Mouse (Mus musculus) cerebellum, adult 2 months (tissue): ENCODE measurements around the gene Arid1b. TPM values are rescaled to one million over a fixed set of nuclear protein-coding genes. Genes with fewer than 3 reads are reported as not detected.

Experiments used
- DNase-seq, 2 experiments: peaks; one replicate each; pipeline ENCODE4 v3.0.0; 2021
- H3K27ac ChIP-seq: fragments of 200-500 bp; 2 replicates; pipeline ENCODE4 v1.5.1; 2012; ENCODE audit warnings: low read length, control low read depth, inconsistent platforms; ENCODE audit not compliant: insufficient read depth
- H3K27me3 ChIP-seq: fragments of 200-500 bp; 2 replicates; pipeline ENCODE4 v1.6.1; 2012; ENCODE audit warnings: inconsistent platforms, mild to moderate bottlenecking, low read length, moderate library complexity; ENCODE audit not compliant: control insufficient read depth, insufficient read depth
- H3K4me1 ChIP-seq: fragments of 200-500 bp; 2 replicates; pipeline ENCODE4 v1.6.1; 2011; ENCODE audit warnings: low read length; ENCODE audit not compliant: control insufficient read depth, insufficient read depth
- H3K4me3 ChIP-seq: fragments of 200-500 bp; replicated peaks from 2 replicates; pipeline ENCODE3; 2011; ENCODE audit warnings: mild to moderate bottlenecking, low read depth, low read length, control low read depth; ENCODE audit not compliant: insufficient read depth
- CTCF ChIP-seq: fragments of 200-500 bp; IDR thresholded peaks from 2 replicates; pipeline ENCODE4 v1.5.1; 2011; ENCODE audit warnings: low read depth, mild to moderate bottlenecking, control low read depth, low read length, moderate library complexity, borderline replicate concordance; ENCODE audit not compliant: insufficient read depth
- POLR2A ChIP-seq: fragments of 200-500 bp; IDR thresholded peaks from 2 replicates; pipeline ENCODE4 v1.6.1; 2011; ENCODE audit warnings: low read length, control low read depth, borderline replicate concordance; ENCODE audit not compliant: insufficient read depth
- WGBS: fragments of 180-500 bp; shearing (Covaris S2); methylation state at CpG from one replicate; pipeline ENCODE4 v1.1.7; 2018; 5-methylcytosine and 5-hydroxymethylcytosine counted together
- polyA plus RNA-seq: library from polyadenylated mRNA; depleted of rRNA; stranded (reverse); fragments of >200 nt; gene quantifications from 2 replicates; pipeline ENCODE4 v1.2.3, GENCODE M21; 2012

Arid1b gene
- polyA plus RNA-seq, 1 experiment, result 25.6 TPM

DNA sequence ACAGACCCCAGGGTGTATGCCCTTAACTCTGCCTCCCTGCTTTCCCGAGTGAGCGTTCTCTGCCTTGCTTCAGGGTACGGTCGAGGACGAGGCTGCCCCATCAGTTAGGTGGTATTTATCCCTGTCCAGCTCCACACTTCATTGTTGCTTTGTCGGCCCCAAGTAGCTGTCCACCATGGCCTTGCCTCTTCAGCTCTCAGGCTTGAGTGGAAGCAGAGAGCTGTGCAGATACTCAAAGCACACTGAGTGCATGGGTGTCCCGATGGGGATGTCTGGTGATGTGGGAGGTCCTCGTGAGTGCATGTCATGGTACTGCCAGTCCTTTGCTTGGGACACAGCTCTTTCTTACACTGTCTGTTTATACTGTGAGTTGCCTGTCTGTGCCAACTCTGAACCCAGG is 10.1 kb downstream of the Arid1b start:
- Histone ChIP-seq H3K27ac (no peak overlapping the region), H3K4me3 (no peak overlapping the region), H3K4me1 (peaks cover 54% of the 10 kb centered on the region), H3K27me3 (no peaks in the 10 kb centered on the region)
- 48% methylated on average over 8 of the region's 8 CpGs for WGBS
- DNase-seq, result no peak
- no peak for TF ChIP-seq POLR2A
- no peak for TF ChIP-seq CTCF

DNA sequence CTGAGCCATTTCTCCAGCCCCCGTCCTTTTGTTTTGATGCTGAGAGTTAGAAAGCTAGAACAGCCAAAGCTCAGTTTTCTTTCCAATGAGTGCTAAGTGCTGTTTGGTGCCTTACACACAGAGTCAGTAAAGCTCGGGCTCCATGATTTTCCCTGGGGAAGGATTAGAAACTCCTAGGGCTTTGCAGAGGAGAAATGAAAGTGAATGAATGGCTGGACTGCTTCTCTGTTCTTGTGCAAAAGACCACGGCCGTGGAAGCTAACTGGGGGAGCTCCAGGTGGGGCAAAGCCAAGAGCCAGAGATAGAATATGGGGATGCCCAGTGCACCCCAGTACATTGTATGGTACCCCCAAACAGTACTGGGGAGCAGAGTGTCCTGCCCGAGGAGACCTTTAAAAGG is 10.6 kb downstream of the Arid1b start:
- Histone ChIP-seq H3K4me3 (no peak overlapping the region), H3K27ac (no peak overlapping the region), H3K27me3 (no peaks in the 10 kb centered on the region), H3K4me1 (peaks cover 57% of the 10 kb centered on the region)
- TF ChIP-seq POLR2A (no peak), CTCF (no peak)
- DNase-seq, result no peak
- WGBS, result 46% methylated on average over 5 of the region's 5 CpGs

DNA sequence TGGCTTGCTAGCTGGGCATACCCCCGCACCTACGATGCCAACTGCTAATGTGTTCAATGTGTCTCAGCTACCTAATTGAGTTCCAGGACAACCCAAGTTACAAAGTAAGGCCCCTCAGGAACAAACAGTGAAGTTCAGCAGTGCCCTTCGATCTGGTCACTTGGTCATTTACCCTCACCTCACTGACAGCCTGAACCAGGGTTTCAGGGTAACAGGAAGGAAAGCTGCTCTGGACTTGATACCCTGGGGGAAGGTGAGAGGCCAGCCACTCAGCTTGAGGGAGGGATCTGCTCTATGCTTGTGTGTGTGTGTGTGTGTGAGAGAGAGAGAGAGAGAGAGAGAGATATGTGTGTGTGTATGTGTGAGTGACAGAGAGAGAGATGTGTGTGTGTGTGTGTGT is 11.2 kb downstream of the Arid1b start:
- H3K4me1 ChIP-seq, result peaks cover 60% of the 10 kb centered on the region
- H3K27ac ChIP-seq, result no peak overlapping the region
- no peak overlapping the region for H3K4me3 ChIP-seq
- TF ChIP-seq CTCF (no peak), POLR2A (no peak)
- no peaks in the 10 kb centered on the region for H3K27me3 ChIP-seq
- WGBS, result 63% methylated on average over 3 of the region's 3 CpGs
- no peak for DNase-seq

DNA sequence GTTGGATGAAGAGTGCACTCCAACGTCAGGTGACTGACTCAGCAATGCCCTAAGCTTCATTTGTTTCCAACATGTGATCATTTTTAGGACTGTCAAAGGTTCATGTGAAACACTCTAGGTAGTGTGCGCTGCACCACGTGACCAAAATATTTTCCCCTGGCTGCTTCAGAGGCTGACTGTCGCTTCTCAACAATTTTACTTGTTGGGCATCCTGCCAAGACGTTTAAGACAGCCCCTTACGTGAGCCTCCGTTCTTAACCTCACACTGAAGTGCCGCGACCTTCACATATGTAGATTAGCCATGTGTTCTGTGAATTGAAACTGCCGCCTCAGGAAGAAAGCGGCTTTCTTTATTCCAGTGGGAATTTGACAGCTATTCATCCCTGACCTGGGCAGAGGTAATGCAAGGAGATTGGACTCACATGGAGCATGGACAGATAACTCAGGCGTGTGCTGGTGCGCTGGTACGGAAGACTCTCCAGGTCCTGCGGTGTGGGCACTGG is 13.1 kb downstream of the Arid1b start:
- Histone ChIP-seq H3K4me3 (no peak overlapping the region), H3K4me1 (peaks cover 59% of the 10 kb centered on the region), H3K27ac (no peak overlapping the region)

DNA sequence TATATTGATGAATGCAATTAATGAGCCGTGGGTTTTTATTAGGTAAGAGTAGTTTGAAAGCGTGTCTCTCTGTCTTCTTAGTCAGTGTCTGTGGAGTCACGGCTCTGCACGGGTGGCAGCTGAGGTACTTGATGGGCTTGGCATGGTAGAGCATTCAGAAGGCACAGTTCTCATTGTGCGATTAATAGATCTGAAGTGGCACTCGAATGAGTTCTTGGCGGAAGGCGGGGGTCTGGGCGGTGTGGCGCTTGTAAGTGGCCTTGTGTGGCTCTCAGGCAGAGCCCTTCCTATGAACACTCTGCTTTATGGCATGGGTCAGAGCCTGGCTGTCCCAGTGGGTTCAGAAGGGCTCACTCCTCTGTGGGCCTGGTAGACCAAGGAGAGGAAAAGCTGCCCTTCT is 14.1 kb downstream of the Arid1b start:
- Histone ChIP-seq H3K27ac (no peak overlapping the region; the same call in 1 of the 2 replicates), H3K27me3 (no peaks in the 10 kb centered on the region), H3K4me1 (peaks cover 60% of the 10 kb centered on the region), H3K4me3 (no peak overlapping the region)
- TF ChIP-seq CTCF (no peak), POLR2A (no peak)
- 25% methylated on average over 10 of the region's 10 CpGs for WGBS
- DNase-seq, result no peak

More for the DNA sequence above, 13.1 kb downstream of the Arid1b start:
- no peaks in the 10 kb centered on the region for H3K27me3 ChIP-seq
- TF ChIP-seq CTCF (no peak), POLR2A (no peak)
- 15% methylated on average over 15 of the region's 15 CpGs for WGBS
- DNase-seq, result peak in 1 of 2 experiments; percentile 39

DNA sequence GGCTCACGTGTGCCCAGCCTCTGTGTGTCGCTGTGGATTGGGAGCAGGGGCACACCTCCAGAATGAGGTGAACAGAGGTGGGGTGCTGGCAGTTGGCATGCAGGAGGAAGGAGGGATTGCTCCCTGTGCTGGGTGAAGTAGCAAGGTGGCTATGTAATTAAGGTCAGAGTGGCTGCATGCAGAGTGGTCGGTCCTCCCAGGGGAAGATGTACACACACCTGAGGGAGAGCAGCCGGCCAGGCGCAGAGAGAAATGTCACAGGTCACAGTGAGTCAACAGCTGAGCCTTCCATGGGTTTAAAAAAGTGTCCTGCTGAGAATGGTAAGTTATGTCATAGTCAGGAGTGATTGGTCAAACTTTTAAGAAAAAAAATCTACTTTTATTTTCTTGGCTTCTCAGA is 14.6 kb downstream of the Arid1b start:
- no peaks in the 10 kb centered on the region for H3K27me3 ChIP-seq
- 49% methylated on average over 5 of the region's 5 CpGs for WGBS
- no peak overlapping the region for H3K4me3 ChIP-seq
- no peak for DNase-seq
- H3K27ac ChIP-seq, result no peak overlapping the region
- TF ChIP-seq POLR2A (no peak), CTCF (no peak)
- H3K4me1 ChIP-seq, result peaks cover 59% of the 10 kb centered on the region

DNA sequence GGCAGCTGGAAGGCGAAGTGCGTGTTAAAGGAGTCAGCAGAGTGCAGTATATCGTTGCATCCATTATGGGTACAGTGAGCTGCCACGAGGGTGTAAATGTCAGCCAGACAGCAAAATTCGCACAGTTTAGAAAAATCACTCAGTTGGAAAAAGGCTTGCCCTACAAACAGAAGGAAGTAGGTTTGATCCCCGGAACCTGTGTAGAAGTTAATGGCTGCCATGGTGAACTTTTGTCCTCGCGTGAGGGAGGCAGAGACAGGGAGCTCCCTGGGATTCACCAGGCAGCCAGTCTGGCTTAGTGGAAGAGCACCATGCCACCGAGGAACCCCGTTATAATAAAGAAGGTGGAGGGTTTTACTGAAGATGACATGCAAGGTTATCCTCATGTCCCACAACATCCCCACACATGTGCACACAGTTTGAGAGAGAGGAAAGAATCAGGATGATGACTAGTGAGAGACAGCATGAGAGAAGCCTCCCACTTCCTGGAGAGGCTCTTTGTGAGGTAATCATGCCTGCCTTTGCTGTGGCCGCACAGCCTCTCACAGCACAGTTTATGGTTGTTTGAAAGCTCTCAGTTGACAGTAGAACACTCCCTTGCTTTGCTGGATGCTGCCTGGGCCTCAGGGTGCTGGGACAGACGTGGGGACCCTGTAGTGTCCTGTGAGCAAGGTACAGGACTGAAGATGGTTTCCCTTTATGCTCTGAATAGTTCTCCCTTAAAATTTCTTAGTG is 15.6 kb downstream of the Arid1b start:
- H3K4me1 ChIP-seq, result peaks cover 56% of the 10 kb centered on the region
- WGBS, result 40% methylated on average over 12 of the region's 12 CpGs
- H3K4me3 ChIP-seq, result no peak overlapping the region
- DNase-seq, result no peak
- no peaks in the 10 kb centered on the region for H3K27me3 ChIP-seq
- TF ChIP-seq CTCF, result no peak
- TF ChIP-seq POLR2A, result no peak
- H3K27ac ChIP-seq, result no peak overlapping the region

DNA sequence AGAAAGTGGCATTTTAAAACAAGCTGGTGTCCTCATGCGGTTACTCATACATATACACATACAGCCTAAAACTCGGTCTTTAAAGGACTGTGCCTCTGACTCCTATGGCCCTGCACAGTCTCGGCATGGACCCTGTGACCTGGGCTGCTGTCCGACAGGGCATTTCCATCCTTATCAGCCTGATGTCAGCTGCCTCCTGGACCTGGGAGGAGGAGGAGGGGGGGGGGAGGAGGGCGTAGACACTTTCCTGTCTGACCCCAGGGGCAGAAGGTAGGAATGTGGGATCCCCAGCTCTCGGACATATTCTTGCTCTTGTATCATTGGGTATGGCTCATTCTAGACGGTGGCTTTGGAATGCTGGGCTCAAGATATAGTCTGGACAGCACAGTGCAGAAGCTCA is 16.6 kb downstream of the Arid1b start:
- Histone ChIP-seq H3K27me3 (no peaks in the 10 kb centered on the region), H3K4me3 (no peak overlapping the region), H3K4me1 (peaks cover 52% of the 10 kb centered on the region), H3K27ac (no peak overlapping the region)
- WGBS, result 78% methylated on average over 7 of the region's 7 CpGs
- TF ChIP-seq CTCF (no peak), POLR2A (no peak)
- no peak for DNase-seq
